Mouse (Mus musculus) layer of hippocampus, adult 2 months (tissue): ENCODE data around the gene Hoxd1. TPM values are rescaled to one million over a fixed set of nuclear protein-coding genes. Genes with fewer than 3 reads are reported as not detected.

ENCODE experiments used
- DNase-seq, 2 experiments: peaks; one replicate each; pipeline ENCODE4 v3.0.0; 2022; ENCODE audit warnings: low spot score in 2 of 2
- H3K27ac ChIP-seq: fragments of 200-600 bp; 2 replicates; pipeline ENCODE4 v1.8.1; 2022
- H3K4me3 ChIP-seq: fragments of 200-600 bp; 2 replicates; pipeline ENCODE4 v1.8.1; 2022; ENCODE audit warnings: mild to moderate bottlenecking
- CTCF ChIP-seq: fragments of 200-600 bp; conservative IDR thresholded peaks from 2 replicates; pipeline ENCODE4 v1.8.1; 2022; ENCODE audit warnings: antibody characterized with exemption, mild to moderate bottlenecking, moderate library complexity
- long read RNA-seq, 2 experiments: library from polyadenylated mRNA; stranded (forward); transcript quantifications; one replicate each; pipeline ENCODE4 v2.0.0; 2021; ENCODE audit warnings: borderline mapping rate in 2 of 2
- total RNA-seq, 2 experiments: library from RNA; stranded (reverse); gene quantifications; 2 replicates each; pipeline ENCODE4 v1.2.3; 2021

Gene Hoxd1
- under 1 TPM in 1 of 2 experiments, not detected in 1; 0.26 TPM for total RNA-seq
- long read RNA-seq, experiment 1: 0 reads
- long read RNA-seq, experiment 2: 0 reads

GRCm38 (mm10) chr2:74762522-74763244, at the start of gene Hoxd1:
Hoxd1 (plus strand) TSS chr2:74762980.
- no peak for TF ChIP-seq CTCF
- Histone ChIP-seq H3K27ac (no peak within 1 kb of the TSS), H3K4me3 (peak within 1 kb of the TSS; percentile 56)
- DNase-seq: no peak

DNA sequence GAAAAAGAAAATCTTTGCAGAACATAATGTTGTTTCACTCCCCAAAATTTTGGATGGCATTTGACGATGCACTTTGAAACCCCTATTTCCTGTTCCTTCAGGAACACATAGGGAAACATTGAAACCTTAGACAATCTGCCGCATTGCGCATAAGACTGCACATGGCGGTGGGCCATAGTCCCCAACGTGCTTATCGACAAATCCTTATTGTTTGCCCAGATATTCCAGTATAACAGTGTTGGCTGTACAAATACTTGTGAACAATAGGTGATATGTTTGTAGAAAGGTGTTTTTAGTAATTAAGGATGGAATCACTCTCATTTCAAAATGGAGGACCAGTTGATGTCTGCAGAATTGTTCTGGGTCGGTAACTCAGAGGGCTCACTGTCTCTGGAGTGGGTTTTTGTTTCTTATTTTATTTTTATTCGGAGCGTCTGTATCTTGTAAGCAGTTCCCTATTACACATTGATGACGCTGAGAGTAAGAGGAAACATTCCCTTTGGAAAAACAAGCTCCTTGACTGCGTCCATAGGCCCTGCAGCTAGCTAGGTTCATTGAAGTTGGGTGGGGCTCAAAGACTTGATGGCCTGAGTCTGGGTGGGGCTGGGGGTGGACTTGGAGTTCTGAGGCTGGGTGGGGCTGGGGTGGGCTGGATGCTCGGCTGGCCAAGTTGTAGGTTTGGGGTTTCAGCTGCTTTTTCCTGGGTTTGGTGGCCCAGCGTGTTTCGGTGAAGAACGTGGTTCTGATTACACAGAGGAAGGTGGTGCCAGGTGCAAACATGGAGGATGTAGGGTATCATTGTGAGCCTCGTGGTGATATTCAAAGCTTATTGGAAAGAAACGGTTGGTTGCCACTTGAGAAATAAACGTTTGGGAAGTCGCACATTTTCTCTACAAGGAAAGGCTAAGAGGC, 49.3 kb upstream of the Hoxd1 start:
- no peak for TF ChIP-seq CTCF
- Histone ChIP-seq H3K27ac (no peak overlapping the region), H3K4me3 (no peak overlapping the region)
- DNase-seq: no peak

- H3K4me3 ChIP-seq: no peak overlapping the region
- H3K27ac ChIP-seq: no peak overlapping the region
- TF ChIP-seq CTCF: no peak
- no peak for DNase-seq
Observed at GRCm38 (mm10) chr2:74714156-74714789, 48.5 kb upstream of the Hoxd1 start.

- no peak overlapping the region for H3K4me3 ChIP-seq
Observed at GRCm38 (mm10) chr2:74714881-74715280, 47.9 kb upstream of the Hoxd1 start.

DNA sequence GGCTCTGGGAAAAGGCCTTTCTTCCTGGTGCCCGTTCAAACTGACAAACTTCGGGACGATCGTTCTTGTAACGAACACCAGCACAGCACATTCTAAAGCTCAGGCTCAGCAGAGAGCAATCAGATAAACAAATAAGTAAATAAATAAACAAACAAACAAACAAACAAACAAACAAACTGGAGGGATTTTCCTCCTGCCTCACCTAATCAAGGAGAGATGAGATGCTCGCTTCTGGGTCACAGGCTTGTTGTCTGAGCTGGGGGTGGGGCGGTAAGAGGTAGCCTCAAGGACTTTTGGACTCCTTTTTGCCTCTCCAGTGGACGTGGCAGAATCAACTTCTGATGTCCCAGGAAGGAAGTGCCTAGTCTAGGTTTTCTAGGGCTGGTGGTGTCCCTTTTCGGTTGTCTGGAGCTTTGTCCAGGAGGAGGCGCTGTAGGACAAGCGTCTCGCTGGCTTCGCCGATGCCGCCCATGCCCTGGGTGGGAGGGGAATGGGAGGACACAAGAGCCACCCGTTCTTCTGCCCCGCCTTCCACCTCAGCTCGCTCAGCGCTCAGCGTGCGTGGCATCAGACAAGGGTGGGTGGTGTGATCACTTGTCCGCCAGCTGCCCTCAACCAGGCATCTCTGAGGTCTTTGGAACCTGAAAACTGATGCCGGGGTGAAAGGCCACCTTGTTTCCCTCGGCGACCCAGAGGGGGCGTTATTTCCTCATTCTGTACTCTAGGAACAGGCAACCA, 47.1 kb upstream of the Hoxd1 start:
- Histone ChIP-seq H3K27ac (no peak overlapping the region), H3K4me3 (peak overlapping the region; percentile 23; the same call in 1 of the 2 replicates)
- DNase-seq: peak; percentile 54 to 80
- peak; percentile 89 for TF ChIP-seq CTCF

More at GRCm38 (mm10) chr2:74714881-74715280, 47.9 kb upstream of the Hoxd1 start:
- TF ChIP-seq CTCF: no peak
- H3K27ac ChIP-seq: no peak overlapping the region
- DNase-seq: no peak

DNA sequence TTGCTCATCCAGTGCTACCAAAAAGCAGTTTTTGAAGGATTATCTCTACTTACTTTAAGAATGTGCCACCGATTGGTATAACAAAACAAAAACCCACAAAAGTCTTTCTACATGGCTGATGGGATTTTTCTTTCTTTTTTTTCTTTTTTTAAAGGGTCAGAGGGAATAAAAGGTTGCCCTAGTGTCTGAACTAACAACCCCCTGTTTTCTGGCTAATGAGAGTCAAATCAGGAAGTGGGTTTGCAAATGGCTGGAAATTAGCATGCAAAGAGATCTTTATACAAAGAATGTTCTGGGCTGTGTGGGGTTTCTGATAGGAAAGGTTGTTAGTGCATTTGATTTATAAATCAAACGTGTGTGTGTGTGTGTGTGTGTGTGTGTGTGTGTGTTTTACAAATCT, 42.4 kb upstream of the Hoxd1 start:
- H3K27ac ChIP-seq: no peak overlapping the region
- DNase-seq: no peak
- no peak for TF ChIP-seq CTCF
- H3K4me3 ChIP-seq: no peak overlapping the region

DNA sequence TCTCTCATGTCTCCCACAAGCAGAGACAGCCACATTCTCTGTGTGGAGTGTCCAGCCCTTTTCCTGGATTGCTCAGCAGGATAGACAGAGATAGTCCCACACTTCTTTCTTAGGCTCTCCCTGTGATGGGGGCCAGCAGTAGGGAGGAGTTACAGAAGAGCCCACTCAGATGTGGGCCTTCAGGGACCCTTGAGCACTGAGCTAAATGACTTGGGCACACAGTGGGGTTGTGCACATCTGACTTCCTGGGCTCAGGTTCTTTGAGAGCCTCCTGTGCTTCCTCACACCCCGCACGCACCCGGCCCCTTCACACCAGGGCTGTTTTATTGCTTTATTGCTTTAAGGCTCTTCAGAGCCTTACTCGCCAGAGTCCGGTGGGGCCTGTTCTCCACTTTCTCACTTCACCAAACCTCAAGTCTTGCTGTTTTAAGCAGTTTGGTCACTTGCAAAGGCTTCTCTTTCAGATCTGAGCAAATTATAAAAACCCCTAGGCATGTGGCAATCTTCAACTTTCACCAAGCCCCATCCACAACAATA, 41.8 kb upstream of the Hoxd1 start:
- no peak overlapping the region for H3K4me3 ChIP-seq
- DNase-seq: no peak

GRCm38 (mm10) chr2:74721882-74722281, 40.9 kb upstream of the Hoxd1 start:
- no peak for TF ChIP-seq CTCF

More for the DNA sequence above, 41.8 kb upstream of the Hoxd1 start:
- no peak for TF ChIP-seq CTCF
- no peak overlapping the region for H3K27ac ChIP-seq

DNA sequence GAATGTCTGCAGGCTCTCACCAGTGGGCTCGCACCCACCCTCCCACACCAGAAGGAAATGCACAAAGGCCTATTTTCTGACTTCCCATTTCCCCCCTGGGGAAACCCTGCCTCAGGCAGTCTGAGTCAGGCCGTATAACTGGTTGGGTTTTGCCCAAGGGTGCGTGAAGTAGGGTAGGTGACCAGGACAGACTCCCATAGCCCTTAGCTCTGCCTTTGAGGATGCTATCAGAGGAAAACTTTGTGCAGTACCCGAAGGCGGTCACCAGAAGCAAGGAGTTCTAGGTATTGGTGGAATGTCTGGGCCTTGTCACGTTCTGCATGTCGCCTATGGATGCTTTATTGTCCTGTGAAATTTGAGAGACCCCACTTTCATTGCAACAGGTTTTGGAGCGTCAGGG, 39.8 kb upstream of the Hoxd1 start:
- no peak overlapping the region for H3K27ac ChIP-seq
- DNase-seq: no peak
- H3K4me3 ChIP-seq: no peak overlapping the region
- TF ChIP-seq CTCF: no peak

More at GRCm38 (mm10) chr2:74721882-74722281, 40.9 kb upstream of the Hoxd1 start:
- Histone ChIP-seq H3K4me3 (no peak overlapping the region), H3K27ac (no peak overlapping the region)
- DNase-seq: no peak

GRCm38 (mm10) chr2:74724244-74725015, 38.4 kb upstream of the Hoxd1 start:
- TF ChIP-seq CTCF: no peak
- no peak overlapping the region for H3K27ac ChIP-seq
- DNase-seq: no peak
- H3K4me3 ChIP-seq: no peak overlapping the region

DNA sequence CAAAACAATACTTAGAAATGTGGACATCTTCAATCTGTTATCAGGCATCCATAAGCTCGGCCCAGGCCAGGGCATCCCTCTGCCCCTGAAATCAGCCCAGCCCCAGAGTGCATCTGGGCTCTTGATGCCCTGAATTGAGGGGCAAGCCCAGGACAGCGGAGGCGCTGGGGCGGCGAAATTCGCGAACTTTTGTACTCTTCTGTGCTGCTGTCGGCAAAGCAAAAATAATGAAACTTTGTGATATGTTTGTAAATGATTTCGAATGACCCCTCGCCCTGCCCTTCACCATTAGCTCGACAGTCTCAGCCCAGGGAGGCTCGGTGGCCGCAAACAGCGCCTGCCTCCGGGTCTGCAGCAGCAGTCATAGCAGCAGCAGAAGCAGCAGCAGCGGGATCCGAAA, 37.6 kb upstream of the Hoxd1 start:
- TF ChIP-seq CTCF: no peak
- no peak for DNase-seq
- Histone ChIP-seq H3K4me3 (no peak overlapping the region), H3K27ac (no peak overlapping the region)

DNA sequence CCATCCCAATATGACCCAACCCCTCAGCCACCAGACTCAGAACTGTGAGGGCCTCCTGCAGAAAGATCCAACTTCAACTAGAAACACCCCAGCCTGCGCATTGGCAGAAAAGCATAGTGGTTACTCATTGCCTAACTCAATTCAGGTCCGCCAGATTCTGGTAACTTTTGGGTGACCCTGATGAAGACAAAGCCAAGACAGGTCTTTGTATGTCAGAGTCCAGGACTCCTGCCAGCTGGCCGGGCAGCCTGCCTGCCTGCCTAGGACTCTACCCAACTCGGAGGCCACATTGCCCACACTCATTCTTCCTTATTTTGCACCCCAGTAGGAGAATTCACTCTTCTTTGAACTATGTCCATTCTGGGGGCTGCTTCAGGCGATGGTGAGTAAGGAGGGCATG, 36.2 kb upstream of the Hoxd1 start, which contains the start of gene Gm28230:
Gm28230 (plus strand) TSS at position 178 of the 400 bp plus-strand sequence.
- no peak for DNase-seq
- TF ChIP-seq CTCF: no peak
- Histone ChIP-seq H3K27ac (no peak within 1 kb of the TSS), H3K4me3 (no peak within 1 kb of the TSS)
